Mouse (Mus musculus): Measurements from ENCODE around the gene Maml1.

- no peak for TF ChIP-seq CTCF (IDR thresholded peaks at IDR 0.05; ENCODE audit: borderline replicate concordance, control insufficient read depth, extremely low read depth, insufficient read depth, low read length, poor library complexity)
- TF ChIP-seq POLR2A (IDR thresholded peaks at IDR 0.05; ENCODE audit: control insufficient read depth, extremely low read depth, insufficient read depth, low read length, poor library complexity) = no peak
Measured at GRCm38 (mm10) chr11:50263198-50263597, 28.9 kb downstream of the Maml1 start.

All from thymus, adult 2 months (tissue).